Mouse (Mus musculus): ENCODE data around the gene Hspb9.

Gene Hspb9

DNA sequence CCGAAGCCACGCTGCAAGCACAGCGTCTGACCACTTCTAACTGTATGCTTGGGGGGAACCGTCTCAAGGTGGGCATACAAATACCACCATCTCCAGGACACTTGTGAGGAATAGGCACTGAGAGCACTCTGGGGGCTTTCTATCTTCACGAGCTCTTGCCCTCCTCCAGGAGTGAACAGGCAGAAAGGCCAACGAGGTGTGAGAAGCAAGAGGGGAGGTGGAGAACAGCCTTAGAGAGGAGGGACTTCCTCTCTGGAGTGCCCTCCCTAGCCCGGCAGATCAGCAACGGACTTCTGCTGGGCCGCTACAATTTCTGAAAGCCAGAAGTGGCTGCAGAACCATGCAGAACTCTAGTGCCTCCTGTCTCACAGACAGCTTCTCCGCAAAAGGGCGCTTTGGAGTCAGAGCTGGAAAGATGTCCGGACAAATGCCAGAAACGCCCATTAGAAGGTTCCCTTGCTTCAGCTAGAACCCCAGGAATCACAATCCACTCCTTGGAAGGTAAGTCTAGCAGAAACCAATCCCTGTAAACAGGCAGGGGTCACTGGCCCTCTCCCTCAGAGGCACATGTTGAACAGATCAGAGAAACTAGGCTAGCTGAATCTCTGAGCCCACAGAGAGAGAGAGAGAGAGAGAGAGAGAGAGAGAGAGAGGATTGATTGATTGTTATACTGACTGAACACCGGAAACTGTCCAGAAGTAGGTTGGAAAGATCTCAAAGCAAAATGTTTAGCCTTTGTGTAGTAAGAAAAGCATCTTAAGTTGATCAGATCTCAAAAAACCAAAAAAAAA is 22.5 kb downstream of the Hspb9 start:
- no peak for DNase-seq

DNA sequence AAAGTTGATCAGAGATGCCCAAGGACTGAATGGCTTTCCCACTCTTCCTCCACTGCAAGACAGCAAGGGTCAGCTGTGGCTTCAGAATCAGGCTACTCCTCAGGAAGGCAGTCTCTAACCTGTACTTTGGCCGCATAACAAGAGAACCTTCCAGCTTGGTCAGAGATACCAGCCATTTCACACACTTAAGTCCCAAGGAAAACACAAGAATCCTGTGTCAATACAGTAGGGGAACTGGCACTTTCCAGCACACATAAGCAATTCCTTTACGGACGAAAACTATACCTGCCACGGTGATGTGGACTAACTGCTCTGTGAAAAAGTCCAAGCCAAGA is 23.1 kb downstream of the Hspb9 start:
- no peak for DNase-seq

DNA sequence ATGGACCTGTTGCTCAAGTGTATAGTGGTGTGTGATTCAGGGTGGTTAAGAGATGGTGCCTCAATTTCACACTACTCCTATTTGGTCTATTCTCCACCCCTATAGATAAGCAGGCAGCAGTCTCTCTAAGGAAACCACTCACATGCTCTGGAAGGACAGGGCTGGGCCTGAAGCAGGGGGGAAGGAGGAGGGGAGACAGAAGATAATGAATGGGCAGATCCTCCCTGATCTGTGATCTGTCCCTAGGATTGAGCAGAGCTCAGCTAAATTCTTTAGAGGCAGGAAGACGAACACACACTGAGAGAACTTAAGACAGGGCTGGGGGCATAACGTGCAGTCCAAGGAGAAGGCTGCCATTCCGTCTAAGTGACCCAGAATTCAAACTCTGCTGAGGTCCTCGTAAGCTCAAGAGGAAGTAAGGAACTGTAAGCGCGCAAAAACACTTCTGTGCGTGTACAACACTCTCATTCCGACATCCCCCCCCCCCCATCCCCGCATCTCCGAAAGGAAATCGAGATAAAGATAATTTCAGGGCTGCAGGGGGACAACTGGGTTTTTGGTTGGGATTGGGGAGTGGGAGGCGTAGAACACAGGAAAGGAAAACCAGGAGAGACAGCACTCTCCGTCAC is 23.6 kb downstream of the Hspb9 start:
- DNase-seq, result no peak

DNA sequence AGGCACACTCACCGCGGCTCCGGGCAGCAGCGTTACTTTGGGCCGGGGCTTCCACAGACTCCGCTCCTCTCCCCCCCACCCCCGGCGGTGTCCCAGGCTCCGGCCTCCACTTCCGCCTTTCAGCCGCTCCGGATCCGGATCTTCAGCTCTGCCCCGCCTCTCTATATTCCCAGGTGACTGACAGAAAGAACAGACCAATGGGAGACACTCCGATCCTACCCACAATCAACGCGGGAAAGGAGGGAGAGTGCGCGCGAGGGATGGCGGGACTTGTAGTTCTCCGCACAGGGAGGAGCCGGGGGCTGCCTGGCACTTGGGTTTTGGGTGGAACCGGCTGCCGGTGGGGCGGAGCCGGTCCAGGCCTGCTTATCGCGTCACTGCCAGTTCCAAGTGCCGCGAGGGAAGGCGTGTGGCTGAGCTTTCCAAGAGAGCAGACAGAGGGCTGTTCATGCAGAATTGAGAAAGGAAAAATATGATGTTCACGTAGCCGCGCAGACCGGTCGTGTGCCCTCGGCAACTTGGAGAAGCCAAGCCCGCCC is 24.5 kb downstream of the Hspb9 start, which contains the start of gene Rab5c:
Gene Rab5c (minus strand): TSS at position 150 of the 539 bp plus-strand sequence.
- DNase-seq, result peak; percentile 99

DNA sequence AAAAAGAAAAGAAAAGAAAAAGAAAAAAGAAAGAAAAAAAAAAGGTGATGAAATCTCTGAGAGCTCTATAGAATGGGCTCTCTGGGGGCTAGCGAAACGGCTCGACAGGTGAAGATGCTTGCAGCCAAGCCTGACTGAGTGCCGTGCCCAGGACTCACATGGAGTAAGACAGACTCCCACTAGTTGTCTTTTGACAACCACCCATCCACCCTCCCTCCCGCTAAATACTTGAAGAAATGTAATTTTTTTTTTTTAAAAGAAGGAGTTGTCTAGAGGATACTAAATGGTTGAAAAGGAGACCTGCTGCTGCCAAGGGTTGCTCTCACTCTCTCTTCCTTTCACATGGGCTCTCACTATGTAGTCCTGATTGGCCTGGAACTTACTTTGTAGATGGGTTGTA is 25.1 kb downstream of the Hspb9 start:
- DNase-seq, result no peak

DNA sequence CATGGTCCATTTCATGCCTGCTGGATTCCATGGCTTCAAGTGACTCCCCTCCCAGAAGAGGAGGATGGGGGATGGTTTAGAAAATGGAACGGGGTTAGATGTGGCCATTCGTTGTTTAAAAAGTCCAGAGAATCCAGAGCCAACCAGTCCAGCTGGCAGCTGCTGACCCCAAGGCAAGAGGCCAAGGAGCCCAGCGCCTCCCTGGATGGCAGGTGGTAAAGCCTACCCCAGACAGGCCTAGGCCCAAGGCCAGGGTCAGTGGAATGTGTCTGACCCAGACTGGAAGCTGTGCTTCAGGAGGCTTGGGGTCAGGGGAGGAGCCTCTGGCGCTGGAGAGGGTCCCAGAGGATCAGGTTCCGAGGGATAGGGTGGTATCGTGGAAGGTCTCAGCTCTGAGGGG is 27.7 kb downstream of the Hspb9 start:
- DNase-seq, result no peak

DNA sequence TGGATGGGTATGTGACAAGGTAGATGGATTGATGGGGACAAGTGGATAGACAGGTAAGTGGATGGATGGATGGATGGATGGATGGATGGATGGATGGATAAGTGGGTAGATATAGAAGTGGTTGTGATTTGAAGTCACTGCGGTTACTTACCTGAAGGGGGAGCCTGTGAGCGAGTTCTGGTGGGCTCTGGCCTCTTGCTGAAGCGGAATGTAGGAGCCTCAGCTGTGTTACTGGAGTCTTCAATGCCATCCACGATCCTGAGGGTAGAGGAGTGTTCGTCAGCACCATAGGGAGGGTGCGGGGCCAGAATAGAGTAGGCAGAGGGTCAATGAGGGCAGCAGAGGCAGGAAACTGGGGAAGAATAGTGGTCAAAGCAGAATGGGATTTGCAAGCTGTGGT is 31.4 kb downstream of the Hspb9 start:
- DNase-seq, result no peak

DNA sequence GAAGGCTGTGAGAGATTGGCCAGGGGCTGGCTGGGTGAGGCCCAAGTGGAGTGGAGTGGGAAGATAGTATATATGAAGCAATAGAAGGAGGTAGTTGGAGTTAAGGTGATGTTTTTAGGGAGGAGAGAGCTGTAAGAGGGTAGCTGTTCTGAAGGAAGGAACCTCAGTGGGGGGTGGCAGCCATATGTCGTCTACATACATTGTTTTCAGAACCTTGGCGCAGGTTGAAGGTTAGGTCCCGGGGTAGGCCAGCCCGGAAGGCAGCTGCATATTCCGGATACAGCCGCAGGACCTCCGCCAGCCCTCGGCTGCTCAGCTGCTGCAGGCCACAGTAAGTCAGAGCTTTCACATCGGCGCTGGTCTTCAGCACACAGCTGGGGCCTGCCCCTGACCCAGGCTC is 32.9 kb downstream of the Hspb9 start:
- DNase-seq, result no peak

DNA sequence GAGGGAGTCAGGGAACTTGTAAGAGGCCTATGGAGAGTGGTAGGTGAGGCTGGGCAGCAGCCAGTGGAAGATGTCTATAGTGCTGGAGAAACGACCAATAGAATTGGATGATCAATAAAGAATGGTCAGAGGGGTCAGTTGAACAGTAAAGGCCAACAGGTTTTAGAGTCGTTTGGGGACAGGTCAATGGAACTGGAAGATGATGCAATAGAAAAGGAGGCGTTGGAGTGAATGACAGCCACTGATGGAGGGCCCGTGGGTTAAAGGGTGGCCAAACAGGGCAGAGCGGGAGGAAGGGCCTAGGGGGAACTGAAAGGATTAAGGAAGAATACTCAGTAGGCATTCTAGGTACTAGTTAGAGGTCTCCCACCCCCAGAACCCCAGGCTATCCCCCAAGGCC is 33.5 kb downstream of the Hspb9 start:
- DNase-seq, result no peak

DNA sequence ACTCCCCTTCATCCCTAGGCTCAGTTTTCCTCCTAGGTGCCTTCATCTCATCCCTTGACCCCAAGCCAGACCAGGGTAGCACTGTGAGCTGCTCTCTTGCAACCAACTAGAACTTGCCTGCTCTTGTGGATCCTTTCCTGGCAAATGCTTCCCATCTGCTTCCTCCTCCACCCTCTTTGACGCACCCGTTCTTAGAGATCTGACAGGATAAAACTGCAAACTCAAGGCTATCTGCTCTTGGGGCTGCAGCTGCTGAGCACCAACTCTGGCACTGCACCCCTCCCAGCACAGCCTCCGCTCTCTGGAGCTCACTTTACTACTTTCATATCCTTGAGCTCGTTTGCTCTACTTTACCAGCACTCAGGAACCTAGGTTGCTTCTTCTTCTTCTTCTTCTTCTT is 35.0 kb downstream of the Hspb9 start:
- DNase-seq, result no peak

DNA sequence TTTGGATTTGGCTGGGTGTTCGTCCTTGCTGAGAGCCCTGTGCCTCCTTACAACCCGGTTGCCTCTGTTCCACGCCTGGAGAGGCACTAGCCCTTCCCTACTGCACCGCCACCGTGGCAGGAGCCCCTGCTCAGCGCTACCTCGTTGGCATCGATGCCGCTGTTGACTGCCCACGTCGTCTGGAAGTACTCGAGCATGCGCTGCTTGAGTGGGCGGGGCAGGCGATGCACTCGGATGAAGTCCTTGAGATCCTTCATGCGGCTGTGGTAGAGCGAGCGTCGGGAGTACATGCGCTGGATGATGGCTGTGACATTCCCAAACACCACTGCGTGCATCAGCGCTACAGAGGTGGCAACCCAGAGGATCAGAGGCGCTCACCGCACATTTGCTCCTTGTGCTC is 35.8 kb downstream of the Hspb9 start:
- DNase-seq, result no peak

DNA sequence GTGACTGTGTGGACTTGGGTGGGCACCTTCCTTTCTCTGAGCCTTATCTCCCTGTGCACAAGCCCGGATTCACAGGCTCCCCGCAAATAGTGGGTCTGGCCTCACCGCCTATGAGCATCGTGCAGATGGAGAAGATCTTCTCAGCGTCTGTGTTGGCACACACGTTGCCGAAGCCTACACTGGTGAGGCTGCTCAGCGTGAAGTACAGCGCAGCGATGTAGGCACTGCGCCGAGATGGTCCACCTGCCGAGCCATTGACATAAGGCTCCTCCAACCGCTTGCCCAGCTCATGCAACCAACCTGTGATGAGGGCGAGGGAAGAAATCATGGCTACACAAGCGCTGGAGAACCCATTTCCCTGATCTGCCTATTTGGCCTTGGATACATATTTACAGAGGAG is 36.5 kb downstream of the Hspb9 start:
- DNase-seq, result peak; percentile 70

DNA sequence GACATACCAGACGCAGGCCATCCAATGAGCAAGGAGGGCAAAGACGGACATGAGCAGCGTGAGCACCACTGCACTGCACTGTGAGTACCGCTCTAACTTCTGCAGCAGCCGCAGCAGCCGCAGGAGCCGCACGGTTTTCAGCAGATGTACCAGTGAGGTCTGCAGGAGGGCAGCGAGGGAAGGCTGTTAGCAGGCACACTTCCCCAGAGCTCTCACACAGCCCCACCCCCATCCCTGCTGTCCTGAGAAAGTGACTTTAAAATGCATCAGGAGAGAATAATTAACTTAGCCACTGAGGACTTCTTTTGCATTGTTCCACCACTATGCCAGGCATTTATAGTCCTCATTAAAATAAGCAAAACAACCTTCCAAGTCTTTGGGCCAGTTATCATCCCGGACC is 38.6 kb downstream of the Hspb9 start:
- DNase-seq, result no peak

DNA sequence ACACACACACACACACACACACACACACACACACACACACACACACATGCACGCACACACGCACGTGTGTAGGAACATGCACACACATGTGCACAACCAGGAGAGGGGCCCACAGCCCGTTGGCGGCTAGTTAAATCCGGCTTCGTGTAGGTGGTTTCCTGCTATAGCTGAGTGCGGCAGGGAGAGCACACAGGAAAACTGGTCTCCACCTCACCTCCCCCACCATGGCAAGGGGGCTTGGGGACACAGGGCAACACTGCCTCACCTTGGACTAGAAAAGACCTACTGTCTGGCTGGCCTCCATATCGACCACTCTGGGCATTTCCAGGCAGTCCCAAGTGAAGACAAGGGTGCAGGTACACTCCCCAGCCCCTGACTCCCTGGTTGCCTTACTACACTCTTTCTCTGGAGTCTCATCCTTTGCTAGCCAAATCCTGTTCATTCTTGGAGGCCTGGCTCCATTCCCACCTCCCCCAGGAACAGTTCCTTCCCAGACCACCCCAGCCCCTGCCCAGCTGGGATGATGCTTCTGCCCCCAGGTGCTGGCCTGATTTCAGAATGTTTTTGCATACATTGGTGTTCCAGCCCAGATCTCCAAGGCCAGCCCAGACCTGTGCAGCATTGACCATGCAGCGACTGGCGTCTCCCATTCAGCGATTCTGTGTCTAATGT is 40.5 kb downstream of the Hspb9 start:
- peak; percentile 70 for DNase-seq

DNA sequence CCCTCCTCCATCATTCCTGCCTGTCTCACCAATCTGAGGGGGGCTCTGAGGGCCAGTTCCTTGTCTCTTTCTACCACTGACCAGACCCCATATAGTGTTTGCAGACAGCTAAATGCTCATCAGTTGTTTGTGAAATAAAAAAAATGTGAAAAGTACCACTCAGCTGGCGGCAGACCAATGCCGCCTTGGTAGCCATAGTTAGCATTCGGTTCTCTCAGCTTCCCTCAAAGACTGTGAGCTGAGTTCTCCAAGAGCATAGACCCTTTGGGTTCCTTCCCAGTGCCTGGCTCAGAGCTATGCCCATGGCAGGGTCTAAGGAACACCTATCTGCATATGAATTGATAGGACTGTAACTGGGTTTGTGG is 41.0 kb downstream of the Hspb9 start:
- DNase-seq, result no peak

DNA sequence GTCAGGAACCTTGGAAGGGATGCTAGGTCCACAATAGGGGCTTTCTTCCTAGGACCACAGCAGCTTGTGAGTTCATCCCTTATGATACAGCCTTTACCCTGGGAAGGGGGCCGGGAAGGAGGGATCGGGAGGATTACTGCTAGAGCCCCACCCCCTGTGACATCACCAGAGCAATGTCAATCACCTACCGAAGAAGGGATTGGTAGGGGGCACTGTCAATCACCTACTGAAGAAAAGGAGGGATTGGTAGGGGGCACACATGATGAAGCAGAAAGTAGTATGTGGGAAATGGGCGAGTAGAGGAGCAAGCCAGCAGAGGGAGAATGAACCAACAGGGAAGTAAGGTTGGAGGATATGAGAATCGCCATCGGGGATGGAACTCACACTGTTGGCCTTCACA is 42.8 kb downstream of the Hspb9 start:
- DNase-seq, result no peak

DNA sequence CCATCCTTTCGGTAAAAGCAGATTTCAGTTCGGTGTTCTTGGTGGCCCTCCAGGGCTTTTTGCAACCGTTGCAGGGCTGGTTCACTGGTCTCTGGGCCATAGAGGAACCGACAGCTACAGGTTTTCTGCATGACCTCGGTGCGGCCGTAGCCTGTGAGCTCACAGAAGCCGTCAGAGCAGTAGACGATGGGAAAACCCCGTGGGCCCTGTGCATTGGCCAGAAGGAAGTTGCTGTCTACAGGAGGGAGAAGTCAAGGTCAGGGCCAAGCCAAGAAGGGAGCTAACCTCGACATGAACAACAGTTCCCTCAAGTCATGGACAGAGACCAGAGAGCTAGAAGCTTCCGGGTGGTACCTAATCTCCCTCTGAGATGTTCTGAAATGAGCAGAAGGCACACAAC is 43.9 kb downstream of the Hspb9 start:
- no peak for DNase-seq

DNA sequence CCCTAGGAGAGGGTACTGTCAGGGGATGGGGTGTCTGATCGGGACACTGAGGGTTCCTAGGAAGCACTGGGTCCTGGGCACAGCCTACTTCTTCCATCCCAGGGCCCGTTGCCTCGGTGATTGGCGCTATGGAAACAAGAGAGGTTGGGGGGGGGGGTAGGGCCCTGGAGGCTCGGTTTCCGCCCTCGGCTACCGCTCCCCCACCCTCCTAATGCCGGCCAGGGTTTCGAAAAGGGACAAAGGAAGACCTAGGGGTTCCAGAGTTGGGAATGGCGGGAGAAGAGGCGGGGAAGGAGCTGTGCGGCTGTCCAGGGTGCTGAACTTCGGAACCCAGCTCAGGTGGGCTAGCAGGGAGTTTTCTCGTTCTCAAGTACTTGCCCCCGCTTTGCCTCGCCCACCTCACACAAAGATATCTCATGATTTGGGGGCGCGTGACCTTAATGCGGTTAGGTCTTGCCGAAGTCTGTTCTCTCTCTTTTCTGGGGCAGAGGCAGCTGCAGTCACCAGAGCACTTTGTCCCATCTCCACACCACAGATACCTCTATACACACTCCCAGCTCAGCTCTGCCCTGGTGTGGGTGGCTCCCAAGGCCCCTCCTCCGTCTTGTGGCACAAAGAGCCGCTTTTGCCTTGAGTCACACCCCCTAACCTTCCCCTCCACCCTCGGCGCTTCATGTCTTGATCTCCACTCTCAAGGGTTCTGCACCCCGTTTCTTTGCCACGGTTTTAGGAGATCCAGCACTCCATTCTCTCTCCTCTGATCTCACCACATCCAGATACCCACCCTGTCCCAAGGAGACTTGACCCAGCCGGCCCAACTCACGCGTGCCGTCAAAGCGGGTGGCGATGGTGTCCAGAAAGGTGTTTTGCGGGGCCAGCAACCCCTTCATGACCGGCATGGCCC is 45.3 kb downstream of the Hspb9 start:
- no peak for DNase-seq

DNA sequence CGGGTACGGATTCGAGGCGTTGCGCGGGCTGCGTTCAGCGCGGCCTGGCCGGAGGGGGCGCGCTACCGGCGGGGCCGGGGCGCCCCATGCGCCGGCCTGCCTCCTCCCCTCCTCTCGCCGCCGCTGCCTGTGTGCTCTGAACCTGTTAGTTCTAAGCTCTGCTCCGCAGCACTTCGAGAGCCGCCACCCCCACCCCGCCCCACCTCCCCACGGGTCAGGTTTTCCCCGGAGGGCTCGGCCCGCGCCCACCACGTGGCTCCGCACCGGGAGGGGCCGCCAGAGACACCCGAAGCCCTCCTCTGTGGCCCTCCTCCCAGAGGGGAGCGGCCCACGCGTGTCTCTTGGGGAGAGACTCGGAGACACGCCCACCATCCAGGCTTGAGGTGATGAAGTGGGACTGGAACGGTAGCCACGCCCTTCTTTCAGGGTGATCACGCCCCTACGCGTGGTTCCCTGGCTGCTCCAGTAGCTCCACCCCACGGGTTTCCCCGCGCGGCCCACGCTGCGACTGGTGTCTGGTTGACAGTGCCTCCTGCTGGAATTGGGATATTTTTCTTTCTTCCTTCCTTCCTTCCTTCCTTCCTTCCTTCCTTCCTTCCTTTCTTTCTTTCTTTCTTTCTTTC is 46.1 kb downstream of the Hspb9 start, which contains the start of gene Kcnh4:
Gene Kcnh4 (minus strand): TSS at position 332 of the 623 bp plus-strand sequence.
- DNase-seq, result peak; percentile 93

DNA sequence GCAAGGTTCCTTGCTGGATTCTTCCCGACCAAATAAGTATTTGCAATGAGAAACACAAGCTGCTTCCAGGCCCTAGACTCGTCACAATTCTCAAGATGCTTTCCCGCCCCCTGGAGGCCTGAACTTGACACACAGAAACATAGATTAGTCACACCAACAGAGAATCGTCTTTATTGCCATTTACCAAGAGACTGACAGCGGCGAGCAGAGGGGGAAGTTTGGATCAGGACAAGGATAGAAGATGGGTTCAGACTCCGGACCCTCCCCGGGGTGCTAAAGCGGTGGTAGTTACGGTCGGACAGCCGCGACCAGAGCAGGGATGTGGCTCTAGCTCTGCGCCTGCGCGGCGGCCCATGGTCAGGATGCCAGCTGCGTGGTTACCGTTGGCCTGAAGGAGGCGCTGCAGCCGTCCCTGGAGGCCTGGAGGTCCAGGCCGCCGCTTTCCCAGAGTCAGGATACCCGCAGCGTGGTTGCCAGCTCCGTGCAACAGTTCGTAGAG is 47.9 kb downstream of the Hspb9 start:
- DNase-seq, result peak; percentile 77

DNA sequence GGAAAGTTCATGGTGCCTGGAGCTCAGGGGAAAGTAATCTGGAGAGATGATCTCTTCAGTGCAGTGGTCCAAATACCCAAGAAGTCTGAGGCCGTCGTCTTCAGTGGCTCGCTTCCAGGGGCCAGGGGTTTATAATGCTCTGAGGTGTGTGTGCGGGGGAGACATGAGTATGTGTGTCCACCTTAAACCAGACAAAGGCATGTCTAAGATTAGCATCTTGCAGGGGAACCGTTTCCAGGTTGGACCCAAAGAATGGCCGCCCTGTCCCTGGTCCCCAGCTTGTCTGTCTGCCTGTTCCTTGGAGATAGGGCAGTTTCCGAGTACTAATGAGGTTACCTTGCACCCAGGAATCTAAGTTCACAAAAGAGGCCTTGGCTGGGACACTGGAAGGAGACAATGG is 49.2 kb downstream of the Hspb9 start, which contains the start of gene Hcrt:
Gene Hcrt (minus strand): TSS at position 101 of the 400 bp plus-strand sequence.
- DNase-seq, result no peak

Data from layer of hippocampus, adult 9-11 months (tissue).